Comparison of ENCODE assay signal across 8 mouse cellular contexts in the genomic region with DNA sequence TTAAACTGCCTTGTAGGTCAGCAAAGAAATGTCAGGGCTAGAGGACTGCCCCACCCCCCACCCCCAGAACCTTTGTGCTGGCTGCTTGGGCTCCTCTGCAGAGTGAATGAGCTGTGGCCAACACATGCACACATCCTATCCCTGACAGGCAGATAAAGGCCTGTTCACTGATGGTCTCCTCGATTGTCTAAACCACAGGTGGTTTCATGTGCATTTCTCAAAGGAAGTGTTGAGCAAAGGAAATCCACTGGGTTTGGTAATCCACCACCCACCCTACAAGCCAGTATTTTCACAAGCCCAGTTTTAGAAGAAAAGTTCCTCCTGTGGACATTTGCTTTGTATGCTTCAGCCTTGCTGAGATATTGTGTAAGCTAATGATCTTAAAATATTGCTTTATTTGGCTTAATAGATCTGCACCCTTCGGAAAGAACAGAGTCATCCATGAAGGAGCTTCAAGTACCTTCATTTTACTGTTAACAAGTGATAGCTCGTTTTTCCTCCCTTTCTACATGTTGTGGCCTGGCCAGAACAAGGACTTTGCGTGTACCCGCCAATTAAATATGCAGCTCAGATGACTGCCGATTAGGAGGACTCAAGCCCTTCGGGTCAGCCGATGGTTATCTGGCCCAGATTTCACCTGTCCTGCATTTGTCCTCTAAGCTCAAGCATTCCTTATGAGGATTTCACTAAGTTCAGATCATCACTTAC. TPM values are rescaled to one million over a fixed set of nuclear protein-coding genes. Genes with fewer than 3 reads are reported as not detected.
DNase-seq lines count a peak whose midpoint lies in the region; ATAC-seq lines count a peak whose summit lies in the region.

No protein-coding gene starts in this region.

- no peak for ATAC-seq in heart, embryonic 16.5 days (replicated peaks; ENCODE audit: extremely low read depth, insufficient read depth, low FRiP score)
- peak; percentile 25 for ATAC-seq in CD4-positive, CD25-positive, alpha-beta regulatory T cell, adult 4 months
- ATAC-seq in forebrain, embryonic 11.5 days (replicated peaks; ENCODE audit: low FRiP score): peak; percentile 29; the same call in 1 of the 2 replicates

- no peaks in the 10 kb centered on the region for H3K27me3 ChIP-seq in heart, embryonic 16.5 days (ENCODE audit: control insufficient read depth, insufficient read depth, low read length)
- H3K27me3 ChIP-seq in forebrain, embryonic 11.5 days (ENCODE audit: control insufficient read depth, insufficient read depth, low read length): peaks cover 5% of the 10 kb centered on the region; the same call in 1 of the 2 replicates
- H3K27me3 ChIP-seq in megakaryocyte, embryonic 14.5 days (replicated peaks): peaks cover 5% of the 10 kb centered on the region

- H3K4me3 ChIP-seq in heart, embryonic 16.5 days (ENCODE audit: low read length): no peak overlapping the region
- H3K4me3 ChIP-seq in forebrain, embryonic 11.5 days (ENCODE audit: low read depth, low read length): no peak overlapping the region
- peak overlapping the region; percentile 94 for H3K4me3 ChIP-seq in megakaryocyte, embryonic 14.5 days (replicated peaks)

- H3K4me1 ChIP-seq in heart, embryonic 16.5 days (ENCODE audit: control insufficient read depth, insufficient read depth, low read length): 0 out of 2 replicates have a peak, but pooled peaks cover 5% of the 10 kb centered on the region
- no peaks in the 10 kb centered on the region for H3K4me1 ChIP-seq in forebrain, embryonic 11.5 days (replicated peaks; ENCODE audit: control insufficient read depth, insufficient read depth, low read length)
- H3K4me1 ChIP-seq in megakaryocyte, embryonic 14.5 days: peaks cover 48% of the 10 kb centered on the region

- H3K4me2 ChIP-seq in heart, embryonic 16.5 days (ENCODE audit: low read depth, low read length): no peak overlapping the region; the same call in 1 of the 2 replicates
- H3K4me2 ChIP-seq in forebrain, embryonic 11.5 days (ENCODE audit: low read depth, low read length, severe bottlenecking): no peak overlapping the region

- no peaks in the 10 kb centered on the region for H3K9me3 ChIP-seq in heart, embryonic 16.5 days (replicated peaks; ENCODE audit: control insufficient read depth, low read length)
- no peaks in the 10 kb centered on the region for H3K9me3 ChIP-seq in forebrain, embryonic 11.5 days (ENCODE audit: control insufficient read depth, low read length)
- H3K9me3 ChIP-seq in megakaryocyte, embryonic 14.5 days: no peaks in the 10 kb centered on the region

- peak overlapping the region; percentile 27; the same call in 1 of the 2 replicates for H3K27ac ChIP-seq in heart, embryonic 16.5 days (ENCODE audit: low read length)
- peak overlapping the region; percentile 12; the same call in 1 of the 2 replicates for H3K27ac ChIP-seq in forebrain, embryonic 11.5 days (ENCODE audit: low read depth, low read length)

- 45% methylated on average over 8 of the region's 8 CpGs for WGBS in heart, embryonic 16.5 days
- 63% methylated on average over 8 of the region's 8 CpGs for WGBS in forebrain, embryonic 11.5 days

- H3K9ac ChIP-seq in heart, embryonic 16.5 days (ENCODE audit: low read length): no peak overlapping the region
- no peak overlapping the region for H3K9ac ChIP-seq in forebrain, embryonic 11.5 days (ENCODE audit: low read length)

- 0 out of 2 replicates have a peak, but pooled peaks cover 2% of the 10 kb centered on the region for H3K36me3 ChIP-seq in heart, embryonic 16.5 days (ENCODE audit: control insufficient read depth, insufficient read depth)
- no peaks in the 10 kb centered on the region; the same call in 1 of the 2 replicates for H3K36me3 ChIP-seq in forebrain, embryonic 11.5 days (ENCODE audit: control insufficient read depth, insufficient read depth, low read length)
- peaks cover 16% of the 10 kb centered on the region for H3K36me3 ChIP-seq in megakaryocyte, embryonic 14.5 days (replicated peaks; ENCODE audit: low read length)

- no peak for DNase-seq in heart, adult 9 months (ENCODE audit: low spot score in 2 of 2)
- no peak for DNase-seq in forebrain, embryonic 11.5 days (ENCODE audit: low spot score)
- no peak for DNase-seq in ovary, postnatal 10 days (ENCODE audit: low spot score)
- DNase-seq in thymus, postnatal 36 days: no peak
- DNase-seq in right cerebral cortex, postnatal 4 days: no peak

RNA-seq across cellular contexts. Expression of a gene that starts 3.1 kb away (rescaled TPM):
- polyA plus RNA-seq in heart, embryonic 16.5 days (2015; fragmentation: Nextera tagmentation; extraction: Ambion mirVana): 2,294 and 2,338 TPM in 2 replicates
- over 10,000 TPM; 10,426 to 12,113 TPM for polyA plus RNA-seq in CD4-positive, CD25-positive, alpha-beta regulatory T cell, adult 4 months (2017; shearing (Covaris generic))
- 3,887 and 4,316 TPM in 2 replicates for polyA plus RNA-seq in forebrain, embryonic 11.5 days (2014; fragmentation: Nextera tagmentation; extraction: Ambion mirVana)
- polyA plus RNA-seq in megakaryocyte, embryonic 14.5 days (2012; ENCODE audit: insufficient read depth, low replicate concordance): 91.6 and 827 TPM in 2 replicates

RNA-seq across cellular contexts. Expression of a gene that starts 58.2 kb away (rescaled TPM):
- 0.24 and 0.49 TPM in 2 replicates for polyA plus RNA-seq in heart, embryonic 16.5 days (2015; fragmentation: Nextera tagmentation; extraction: Ambion mirVana)
- polyA plus RNA-seq in CD4-positive, CD25-positive, alpha-beta regulatory T cell, adult 4 months (2017; shearing (Covaris generic)): under 1 TPM in 1 of 2 experiments, not detected in 1; 0.13 TPM
- 0.17 TPM in 1 of 2 replicates, not detected in the other for polyA plus RNA-seq in forebrain, embryonic 11.5 days (2014; fragmentation: Nextera tagmentation; extraction: Ambion mirVana)
- polyA plus RNA-seq in megakaryocyte, embryonic 14.5 days (2012; ENCODE audit: insufficient read depth, low replicate concordance): 0.88 TPM in 1 of 2 replicates, not detected in the other
